Comparison of ENCODE assay signal across 7 mouse cellular contexts in the genomic region with DNA sequence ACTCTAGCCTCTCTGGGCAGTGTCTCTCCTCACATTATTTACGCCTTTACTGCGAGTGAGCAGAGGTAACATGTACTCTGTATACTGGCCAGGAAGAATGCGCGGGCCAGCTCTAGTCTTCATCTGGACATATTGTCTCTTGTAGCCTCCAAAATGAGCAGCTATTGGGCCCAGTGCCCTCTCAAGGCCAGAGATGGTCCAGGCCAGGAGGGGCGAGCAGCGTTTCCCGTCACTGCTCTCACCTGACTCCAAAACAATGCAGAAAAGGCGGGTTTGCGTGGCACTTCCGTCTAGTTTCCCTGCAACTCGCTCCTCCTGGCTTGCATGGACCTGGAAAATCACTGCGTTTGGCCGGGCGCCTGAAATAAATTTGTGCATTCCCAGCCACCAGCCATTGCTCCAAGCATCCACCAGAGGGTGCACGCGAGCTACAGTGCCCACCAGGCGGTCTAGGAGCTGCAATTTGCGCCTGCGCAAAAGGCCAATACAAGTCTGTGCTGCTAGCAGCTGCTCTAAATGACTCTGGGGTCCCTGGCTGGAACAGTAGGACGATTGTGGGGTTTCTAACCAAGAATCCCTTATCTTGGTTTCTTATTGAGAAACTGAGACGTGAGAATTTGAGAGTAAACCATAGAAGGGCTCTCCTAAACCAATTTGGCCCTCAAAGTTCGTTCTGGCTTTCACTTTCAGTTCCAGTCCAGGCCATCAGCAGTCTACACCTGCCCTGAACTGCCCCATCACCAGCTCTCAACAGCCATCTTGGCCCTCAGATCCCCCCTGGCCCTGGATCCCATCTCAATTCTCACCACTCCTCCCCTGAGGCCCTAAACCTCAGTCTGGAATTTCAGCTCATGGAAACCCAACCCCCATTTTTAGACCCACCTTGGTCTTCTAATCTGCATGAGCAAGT. TPM values are rescaled to one million over a fixed set of nuclear protein-coding genes. Genes with fewer than 3 reads are reported as not detected.
DNase-seq lines count a peak whose midpoint lies in the region; ATAC-seq and TF ChIP-seq lines count a peak whose summit lies in the region.

No protein-coding gene starts in this region.

- no peak overlapping the region for H3K27ac ChIP-seq in embryonic facial prominence, embryonic 12.5 days
- H3K27ac ChIP-seq in heart, adult 2 months = peak overlapping the region; percentile 84
- no peak overlapping the region for H3K27ac ChIP-seq in limb, embryonic 13.5 days
- H3K27ac ChIP-seq in midbrain, embryonic 16.5 days (ENCODE audit: low read length) = no peak overlapping the region

- DNase-seq in adrenal gland, postnatal 25 days = peak; percentile 99
- DNase-seq in heart, adult 2 months = peak; percentile 95 to 98
- peak; percentile 93 to 97 for DNase-seq in kidney, adult 8-10 months
- peak; percentile 86 to 94 for DNase-seq in spleen, postnatal 10 days (ENCODE audit: low spot score in 2 of 2)

- H3K4me3 ChIP-seq in embryonic facial prominence, embryonic 12.5 days = no peak overlapping the region
- peak overlapping the region; percentile 49 for H3K4me3 ChIP-seq in heart, adult 2 months
- no peak overlapping the region for H3K4me3 ChIP-seq in limb, embryonic 13.5 days
- no peak overlapping the region for H3K4me3 ChIP-seq in midbrain, embryonic 16.5 days (ENCODE audit: low read depth, low read length)

- peak; percentile 65 for TF ChIP-seq POLR2A in heart, adult 2 months (IDR thresholded peaks at IDR 0.05; ENCODE audit: insufficient read depth, low read depth, low read length)

- no peaks in the 10 kb centered on the region for H3K79me2 ChIP-seq in heart, adult 2 months (replicated peaks; ENCODE audit: control insufficient read depth, insufficient read depth, low read length)

- no peaks in the 10 kb centered on the region for H3K27me3 ChIP-seq in embryonic facial prominence, embryonic 12.5 days
- no peaks in the 10 kb centered on the region for H3K27me3 ChIP-seq in heart, adult 2 months (ENCODE audit: control insufficient read depth, insufficient read depth, low read length)
- H3K27me3 ChIP-seq in limb, embryonic 13.5 days = peaks cover 12% of the 10 kb centered on the region; the same call in 1 of the 2 replicates
- no peaks in the 10 kb centered on the region for H3K27me3 ChIP-seq in midbrain, embryonic 16.5 days (ENCODE audit: control insufficient read depth, insufficient read depth, low read depth, low read length)

- peak; percentile 98 for TF ChIP-seq EP300 in heart, adult 2 months (IDR thresholded peaks at IDR 0.05; ENCODE audit: insufficient read depth, low read depth, low read length)

- no peak; the same call in 1 of the 2 replicates for TF ChIP-seq CTCF in heart, adult 2 months (IDR thresholded peaks at IDR 0.05)

- H3K4me1 ChIP-seq in embryonic facial prominence, embryonic 12.5 days = peaks cover 5% of the 10 kb centered on the region; the same call in 1 of the 2 replicates
- peaks cover 5% of the 10 kb centered on the region for H3K4me1 ChIP-seq in heart, adult 2 months (ENCODE audit: control insufficient read depth, insufficient read depth, low read length)
- H3K4me1 ChIP-seq in limb, embryonic 13.5 days = 0 out of 2 replicates have a peak, but pooled peaks cover 7% of the 10 kb centered on the region
- H3K4me1 ChIP-seq in midbrain, embryonic 16.5 days (ENCODE audit: control insufficient read depth, insufficient read depth, low read length) = no peaks in the 10 kb centered on the region

- peak overlapping the region; percentile 33 for H3K4me2 ChIP-seq in embryonic facial prominence, embryonic 12.5 days (replicated peaks)
- peak overlapping the region; percentile 47 for H3K4me2 ChIP-seq in limb, embryonic 13.5 days (replicated peaks)
- H3K4me2 ChIP-seq in midbrain, embryonic 16.5 days (ENCODE audit: low read length) = peak overlapping the region; percentile 42

- WGBS in embryonic facial prominence, embryonic 12.5 days = 20% methylated on average over 22 of the region's 22 CpGs
- 7% methylated on average over 22 of the region's 22 CpGs for WGBS in heart, adult 2 months
- 20% methylated on average over 22 of the region's 22 CpGs for WGBS in limb, embryonic 13.5 days
- WGBS in midbrain, embryonic 16.5 days = 24% methylated on average over 22 of the region's 22 CpGs

- H3K36me3 ChIP-seq in embryonic facial prominence, embryonic 12.5 days = no peaks in the 10 kb centered on the region
- peaks cover 8% of the 10 kb centered on the region for H3K36me3 ChIP-seq in heart, adult 2 months (ENCODE audit: control insufficient read depth, insufficient read depth, low read length)
- H3K36me3 ChIP-seq in limb, embryonic 13.5 days = no peaks in the 10 kb centered on the region
- no peaks in the 10 kb centered on the region for H3K36me3 ChIP-seq in midbrain, embryonic 16.5 days (ENCODE audit: control insufficient read depth, insufficient read depth, low read length)

- intact Hi-C loops in heart, adult 2 months (cut with DNase I) = loop anchor here (1.0 to 10.0 kb wide), 4 partner anchors 41 to 255 kb away; a partner anchor contains a TSS

- H3K9me3 ChIP-seq in embryonic facial prominence, embryonic 12.5 days = no peaks in the 10 kb centered on the region
- H3K9me3 ChIP-seq in limb, embryonic 13.5 days = no peaks in the 10 kb centered on the region
- no peaks in the 10 kb centered on the region for H3K9me3 ChIP-seq in midbrain, embryonic 16.5 days (replicated peaks; ENCODE audit: control insufficient read depth, low read length, poor library complexity, severe bottlenecking)

- H3K9ac ChIP-seq in embryonic facial prominence, embryonic 12.5 days = no peak overlapping the region
- H3K9ac ChIP-seq in heart, adult 2 months (ENCODE audit: low read depth, low read length) = peak overlapping the region; percentile 37
- H3K9ac ChIP-seq in limb, embryonic 13.5 days = 0 out of 2 replicates have a peak overlapping the region, but pooled peaks have one; percentile 10
- no peak overlapping the region for H3K9ac ChIP-seq in midbrain, embryonic 16.5 days (ENCODE audit: low read depth, low read length)

- ATAC-seq in embryonic facial prominence, embryonic 12.5 days (ENCODE audit: insufficient number of reproducible peaks, insufficient read depth, low FRiP score, low TSS enrichment) = peak; percentile 89
- ATAC-seq in limb, embryonic 13.5 days (ENCODE audit: low FRiP score, low read depth) = peak; percentile 93
- peak; percentile 71 for ATAC-seq in midbrain, embryonic 16.5 days

RNA-seq across cellular contexts. Expression of a gene that starts 59.0 kb away (rescaled TPM):
- 43.8 and 51.0 TPM in 2 replicates for total RNA-seq in adrenal gland, postnatal 25 days (2021)
- 63.3 and 63.4 TPM in 2 replicates for polyA plus RNA-seq in embryonic facial prominence, embryonic 12.5 days (2016; fragmentation: Nextera tagmentation; extraction: Ambion mirVana)
- total RNA-seq in heart, adult 2 months (2021) = 10 to 100 TPM; 73.6 to 92.6 TPM
- 86.5 and 172 TPM in 2 replicates for polyA plus RNA-seq in heart, adult 2 months (2012; rRNA removed)
- 56.5 and 59.7 TPM in 2 replicates for polyA plus RNA-seq in limb, embryonic 13.5 days (2015; fragmentation: Nextera tagmentation; extraction: Ambion mirVana)
- 22.5 and 28.3 TPM in 2 replicates for polyA plus RNA-seq in midbrain, embryonic 16.5 days (2015; fragmentation: Nextera tagmentation; extraction: Ambion mirVana)

Comparison
In these comparisons a context has a peak if more than half of its experiments do, and no peak if none do; other contexts are left out.
1. H3K9ac ChIP-seq: peak in heart, adult 2 months (single experiment) and limb, embryonic 13.5 days (single experiment); none in embryonic facial prominence, embryonic 12.5 days (single experiment) and midbrain, embryonic 16.5 days (single experiment).
2. Peak in every context shown above with its lines, with median percentiles within 50 percentile points of each other: DNase-seq, ATAC-seq and H3K4me2 ChIP-seq.